Mouse (Mus musculus): ENCODE data around the gene Smarcd3. TPM values are rescaled to one million over a fixed set of nuclear protein-coding genes. Genes with fewer than 3 reads are reported as not detected.
A peak's percentile ranks its signal among the peaks of the same experiment; 100 is the strongest.

The Smarcd3 gene
- polyA plus RNA-seq, 1 experiment, result 9.0 TPM

DNA sequence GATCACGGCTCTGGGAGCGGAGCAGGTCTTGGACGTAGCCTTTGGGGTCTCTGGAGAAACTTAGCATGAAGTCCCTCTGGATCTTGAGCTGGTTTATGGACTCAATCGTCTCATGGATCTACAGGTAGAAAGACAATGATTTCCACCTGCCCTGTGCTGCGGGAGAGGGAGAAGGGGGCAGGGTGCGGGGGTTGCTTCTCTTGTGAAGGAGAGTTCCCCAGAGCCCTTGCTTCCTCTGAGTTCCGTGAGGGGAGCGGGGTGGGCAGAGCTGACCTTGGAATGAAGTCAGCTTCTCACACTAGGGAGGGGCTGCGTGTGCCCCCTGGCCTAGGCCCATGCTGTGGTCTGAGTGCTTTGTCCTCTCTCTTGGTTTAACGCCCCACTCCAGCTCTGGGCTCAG lies 31.0 kb downstream of the Smarcd3 start:
- peaks cover under 1% of the 10 kb centered on the region; the same call in 1 of the 2 replicates for H3K27me3 ChIP-seq (ENCODE audit: control insufficient read depth, insufficient read depth, low read length)
- H3K4me1 ChIP-seq (ENCODE audit: control insufficient read depth, insufficient read depth, insufficient read length, low read length), result peaks cover 8% of the 10 kb centered on the region
- peaks cover 11% of the 10 kb centered on the region; the same call in 1 of the 2 replicates for H3K36me3 ChIP-seq (ENCODE audit: control insufficient read depth, insufficient read depth, low read length)
- TF ChIP-seq CTCF (IDR thresholded peaks at IDR 0.05; ENCODE audit: extremely low read depth, insufficient read length, insufficient replicate concordance, low read depth, low read length) (no peak), POLR2A (IDR thresholded peaks at IDR 0.05; ENCODE audit: low read depth, low read length) (no peak)
- 87% methylated on average over 10 of the region's 10 CpGs for WGBS
- H3K4me3 ChIP-seq (ENCODE audit: low read depth, low read length), result no peak overlapping the region
- no peak overlapping the region for H3K27ac ChIP-seq (ENCODE audit: insufficient read depth, low read depth, low read length)

DNA sequence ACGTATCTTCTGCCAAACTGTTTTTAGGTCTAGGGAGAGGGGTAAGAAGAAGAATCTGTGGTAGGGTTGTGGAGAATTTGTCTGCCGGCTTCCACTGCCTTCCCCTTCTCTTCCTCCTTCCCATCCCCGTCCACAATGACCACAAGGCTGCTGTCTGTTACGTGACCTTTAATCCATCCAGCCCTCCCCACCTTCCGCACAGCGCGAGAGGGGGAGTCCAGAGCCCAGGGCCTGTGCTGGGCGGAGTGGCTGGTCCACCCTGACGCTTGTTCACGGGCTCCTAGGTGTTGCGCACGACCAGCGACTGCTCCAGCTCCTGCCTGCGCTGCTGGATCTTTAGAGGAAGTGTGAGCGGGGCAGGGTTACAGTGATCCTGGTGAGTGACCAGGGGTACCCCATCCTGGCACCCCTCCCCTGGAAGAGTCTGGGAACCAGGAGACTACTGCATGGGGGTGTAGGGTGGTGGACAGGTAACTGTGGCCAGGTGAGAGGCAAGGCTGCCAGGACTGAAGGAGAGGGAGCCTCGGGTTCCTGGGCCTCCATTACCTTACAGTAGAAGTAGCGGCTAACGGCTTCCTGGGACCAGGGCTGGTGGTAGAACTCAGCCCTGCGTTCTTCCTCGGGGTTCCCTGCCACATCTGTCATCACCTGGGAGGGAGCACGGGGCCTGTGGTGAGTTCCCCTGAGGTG lies 31.6 kb downstream of the Smarcd3 start:
- Histone ChIP-seq H3K27ac (ENCODE audit: insufficient read depth, low read depth, low read length) (no peak overlapping the region), H3K36me3 (ENCODE audit: control insufficient read depth, insufficient read depth, low read length) (peaks cover 11% of the 10 kb centered on the region; the same call in 1 of the 2 replicates), H3K4me1 (ENCODE audit: control insufficient read depth, insufficient read depth, insufficient read length, low read length) (peaks cover 12% of the 10 kb centered on the region), H3K27me3 (ENCODE audit: control insufficient read depth, insufficient read depth, low read length) (no peaks in the 10 kb centered on the region), H3K4me3 (ENCODE audit: low read depth, low read length) (no peak overlapping the region)
- WGBS, result 77% methylated on average over 21 of the region's 21 CpGs
- TF ChIP-seq POLR2A (IDR thresholded peaks at IDR 0.05; ENCODE audit: low read depth, low read length), result no peak
- TF ChIP-seq CTCF (IDR thresholded peaks at IDR 0.05; ENCODE audit: extremely low read depth, insufficient read length, insufficient replicate concordance, low read depth, low read length), result no peak

- peaks cover 11% of the 10 kb centered on the region; the same call in 1 of the 2 replicates for H3K36me3 ChIP-seq (ENCODE audit: control insufficient read depth, insufficient read depth, low read length)
- peaks cover 14% of the 10 kb centered on the region for H3K4me1 ChIP-seq (ENCODE audit: control insufficient read depth, insufficient read depth, insufficient read length, low read length)
- TF ChIP-seq CTCF (IDR thresholded peaks at IDR 0.05; ENCODE audit: extremely low read depth, insufficient read length, insufficient replicate concordance, low read depth, low read length) (no peak), POLR2A (IDR thresholded peaks at IDR 0.05; ENCODE audit: low read depth, low read length) (no peak)
- 70% methylated on average over 24 of the region's 24 CpGs for WGBS
- no peak overlapping the region for H3K27ac ChIP-seq (ENCODE audit: insufficient read depth, low read depth, low read length)
- peak overlapping the region; percentile 48 for H3K4me3 ChIP-seq (ENCODE audit: low read depth, low read length)
- no peaks in the 10 kb centered on the region for H3K27me3 ChIP-seq (ENCODE audit: control insufficient read depth, insufficient read depth, low read length)
Observed at GRCm38 (mm10) chr5:24591796-24592470, 32.3 kb downstream of the Smarcd3 start.

DNA sequence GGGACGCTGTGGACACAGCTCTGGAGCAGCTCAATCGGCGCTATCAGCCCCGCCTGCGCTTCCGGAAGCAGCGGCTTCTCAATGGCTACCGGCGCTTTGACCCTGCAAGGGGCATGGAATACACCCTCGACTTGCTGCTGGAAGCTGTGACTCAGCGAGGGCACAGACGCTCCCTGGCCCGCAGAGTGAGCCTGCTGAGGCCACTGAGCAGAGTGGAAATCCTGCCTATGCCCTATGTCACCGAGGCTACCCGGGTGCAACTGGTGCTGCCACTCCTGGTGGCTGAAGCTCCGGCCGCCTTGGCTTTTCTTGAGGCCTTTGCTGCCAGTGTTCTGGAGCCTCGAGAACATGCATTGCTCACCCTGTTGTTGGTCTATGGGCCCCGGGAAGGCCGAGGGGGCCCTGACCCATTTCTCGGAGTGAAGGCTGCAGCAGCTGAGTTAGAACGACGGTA lies 32.9 kb downstream of the Smarcd3 start:
- TF ChIP-seq POLR2A (IDR thresholded peaks at IDR 0.05; ENCODE audit: low read depth, low read length) (no peak), CTCF (IDR thresholded peaks at IDR 0.05; ENCODE audit: extremely low read depth, insufficient read length, insufficient replicate concordance, low read depth, low read length) (no peak)
- H3K27ac ChIP-seq (ENCODE audit: insufficient read depth, low read depth, low read length), result no peak overlapping the region
- no peaks in the 10 kb centered on the region for H3K27me3 ChIP-seq (ENCODE audit: control insufficient read depth, insufficient read depth, low read length)
- H3K4me1 ChIP-seq (ENCODE audit: control insufficient read depth, insufficient read depth, insufficient read length, low read length), result peaks cover 10% of the 10 kb centered on the region
- WGBS, result 50% methylated on average over 23 of the region's 23 CpGs
- H3K4me3 ChIP-seq (ENCODE audit: low read depth, low read length), result peak overlapping the region; percentile 48
- H3K36me3 ChIP-seq (ENCODE audit: control insufficient read depth, insufficient read depth, low read length), result peaks cover 11% of the 10 kb centered on the region; the same call in 1 of the 2 replicates

- peaks cover 11% of the 10 kb centered on the region; the same call in 1 of the 2 replicates for H3K36me3 ChIP-seq (ENCODE audit: control insufficient read depth, insufficient read depth, low read length)
- H3K27me3 ChIP-seq (ENCODE audit: control insufficient read depth, insufficient read depth, low read length), result no peaks in the 10 kb centered on the region
- no peak overlapping the region for H3K4me3 ChIP-seq (ENCODE audit: low read depth, low read length)
- WGBS, result 95% methylated on average over 20 of the region's 20 CpGs
- H3K4me1 ChIP-seq (ENCODE audit: control insufficient read depth, insufficient read depth, insufficient read length, low read length), result peaks cover 9% of the 10 kb centered on the region
- TF ChIP-seq CTCF (IDR thresholded peaks at IDR 0.05; ENCODE audit: extremely low read depth, insufficient read length, insufficient replicate concordance, low read depth, low read length), result no peak
- TF ChIP-seq POLR2A (IDR thresholded peaks at IDR 0.05; ENCODE audit: low read depth, low read length), result no peak
- H3K27ac ChIP-seq (ENCODE audit: insufficient read depth, low read depth, low read length), result no peak overlapping the region
Observed at GRCm38 (mm10) chr5:24589511-24590500, 34.4 kb downstream of the Smarcd3 start.

- 27% methylated on average over 4 of the region's 4 CpGs for WGBS
- peaks cover 5% of the 10 kb centered on the region; the same call in 1 of the 2 replicates for H3K36me3 ChIP-seq (ENCODE audit: control insufficient read depth, insufficient read depth, low read length)
- no peak overlapping the region for H3K27ac ChIP-seq (ENCODE audit: insufficient read depth, low read depth, low read length)
Observed at GRCm38 (mm10) chr5:24587200-24587577, 37.0 kb downstream of the Smarcd3 start.

More at GRCm38 (mm10) chr5:24587200-24587577, 37.0 kb downstream of the Smarcd3 start:
- TF ChIP-seq CTCF (IDR thresholded peaks at IDR 0.05; ENCODE audit: extremely low read depth, insufficient read length, insufficient replicate concordance, low read depth, low read length) (no peak), POLR2A (IDR thresholded peaks at IDR 0.05; ENCODE audit: low read depth, low read length) (no peak)
- H3K4me1 ChIP-seq (ENCODE audit: control insufficient read depth, insufficient read depth, insufficient read length, low read length), result peaks cover 9% of the 10 kb centered on the region
- peak overlapping the region; percentile 89 for H3K4me3 ChIP-seq (ENCODE audit: low read depth, low read length)
- no peaks in the 10 kb centered on the region for H3K27me3 ChIP-seq (ENCODE audit: control insufficient read depth, insufficient read depth, low read length)
